Mouse (Mus musculus) lung, postnatal 0 days (tissue): ENCODE measurements around the gene Crhbp.

ENCODE experiments used
- CTCF ChIP-seq: IDR thresholded peaks from 2 replicates; pipeline ENCODE4 v1.5.1; 2016; ENCODE audit warnings: antibody characterized with exemption, mild to moderate bottlenecking
- EP300 ChIP-seq: IDR thresholded peaks from 2 replicates; pipeline ENCODE4 v1.6.1; 2016; ENCODE audit warnings: antibody characterized with exemption, mild to moderate bottlenecking, control low read depth

DNA sequence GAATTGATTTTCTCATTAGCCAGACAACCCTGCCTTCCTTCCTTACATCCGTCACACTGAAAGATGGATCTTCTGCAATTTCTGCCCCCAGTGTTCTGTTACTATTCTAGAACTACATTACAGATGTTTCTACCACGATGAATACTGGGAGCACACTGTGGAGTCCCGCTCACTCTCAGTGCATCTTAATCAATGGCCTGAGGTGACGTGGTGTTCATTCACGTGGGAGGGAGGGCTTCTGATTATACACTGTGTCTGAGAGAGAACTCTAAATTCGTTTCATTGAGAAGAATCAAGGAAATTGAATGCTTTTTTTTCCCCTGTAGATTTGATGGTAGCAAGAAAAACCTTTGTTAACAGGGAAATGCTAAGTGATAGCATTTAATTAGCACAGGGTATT is 19.2 kb downstream of the Crhbp start:
- TF ChIP-seq CTCF (no peak), EP300 (no peak)
